Mouse (Mus musculus): ENCODE results near the gene Dcpp1. TPM values are rescaled to one million over a fixed set of nuclear protein-coding genes. Genes with fewer than 3 reads are reported as not detected.
"Not testable (repeated sequence)": the region's sequence is repeated elsewhere in the genome, so short reads cannot be mapped to it uniquely, and the experiment has no call there.

Dcpp1 gene
- polyA plus RNA-seq (2021), result not detected

DNA sequence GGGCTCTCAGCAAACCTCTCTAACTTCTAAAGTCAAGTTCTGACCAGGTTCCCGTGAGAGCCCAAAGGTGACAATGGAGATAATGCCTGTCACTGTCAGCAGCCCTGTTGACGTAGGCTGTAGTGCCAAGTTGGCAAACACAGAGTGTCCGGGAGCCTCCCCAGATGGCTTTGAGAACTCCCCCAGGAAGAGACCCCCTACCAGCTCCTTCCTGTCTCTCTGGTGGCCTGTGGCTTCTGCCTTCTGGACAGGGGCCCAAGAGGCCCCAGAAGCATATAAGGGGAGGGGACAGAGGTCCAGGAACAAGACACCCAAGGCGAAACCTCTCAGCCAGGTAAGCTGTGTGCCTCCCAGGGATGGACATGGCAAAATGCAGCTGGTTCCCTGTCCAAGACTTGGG is at the start of gene Dcpp1, which contains the start of gene Dcpp2:
Gene Dcpp1, plus strand, starts transcription at position 301 of the 400 bp plus-strand sequence.
Gene Dcpp2, plus strand, starts transcription at position 305 of the 400 bp plus-strand sequence.
- ATAC-seq, POLR2A ChIA-PET: not testable (repeated sequence)

DNA sequence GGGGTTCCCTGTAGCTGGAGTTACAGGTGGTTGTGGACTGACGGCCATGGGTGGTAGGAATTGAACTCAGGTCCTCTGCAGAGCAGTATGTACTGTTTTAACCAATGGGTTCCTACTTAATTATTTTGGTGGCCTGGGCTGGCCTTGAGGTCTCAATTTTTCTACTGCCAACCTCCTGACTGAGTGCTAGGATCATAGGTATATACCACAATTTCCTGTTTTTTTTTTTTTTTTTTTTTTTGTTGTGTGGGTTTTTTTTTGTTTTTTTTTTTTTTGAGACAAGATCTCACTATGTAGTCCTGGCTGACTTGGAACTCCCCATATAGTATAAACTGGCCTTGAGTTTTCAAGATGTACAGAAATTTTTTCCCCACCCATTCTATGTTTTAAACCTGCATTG is 49.5 kb upstream of the Dcpp1 start:
- no peaks in the 10 kb centered on the region for H3K27me3 ChIP-seq
- POLR2A ChIA-PET, result no interaction called here
- CTCF ChIA-PET, result interaction anchor here (0.9 to 2.7 kb wide), 3 partner anchors 12 to 137 kb away, joined by 3 to 23 read pairs (median 8); partner anchors contain the start of genes Prss32 and Prss41
- DNase-seq (ENCODE audit: low read depth, low spot score) (no peak), ATAC-seq (no peak)
- in situ Hi-C loops (cut with MboI; ENCODE audit: low pct_unique_long_range_greater_than_20kb), result no loop called here
- TF ChIP-seq CTCF (IDR thresholded peaks at IDR 0.05), result no peak

More for the DNA sequence above, at the start of gene Dcpp1, which contains the start of gene Dcpp2:
- H3K27me3 ChIP-seq; in situ Hi-C loops (cut with MboI; ENCODE audit: low pct_unique_long_range_greater_than_20kb); CTCF ChIA-PET; DNase-seq (ENCODE audit: low read depth, low spot score): not testable (repeated sequence)

DNA sequence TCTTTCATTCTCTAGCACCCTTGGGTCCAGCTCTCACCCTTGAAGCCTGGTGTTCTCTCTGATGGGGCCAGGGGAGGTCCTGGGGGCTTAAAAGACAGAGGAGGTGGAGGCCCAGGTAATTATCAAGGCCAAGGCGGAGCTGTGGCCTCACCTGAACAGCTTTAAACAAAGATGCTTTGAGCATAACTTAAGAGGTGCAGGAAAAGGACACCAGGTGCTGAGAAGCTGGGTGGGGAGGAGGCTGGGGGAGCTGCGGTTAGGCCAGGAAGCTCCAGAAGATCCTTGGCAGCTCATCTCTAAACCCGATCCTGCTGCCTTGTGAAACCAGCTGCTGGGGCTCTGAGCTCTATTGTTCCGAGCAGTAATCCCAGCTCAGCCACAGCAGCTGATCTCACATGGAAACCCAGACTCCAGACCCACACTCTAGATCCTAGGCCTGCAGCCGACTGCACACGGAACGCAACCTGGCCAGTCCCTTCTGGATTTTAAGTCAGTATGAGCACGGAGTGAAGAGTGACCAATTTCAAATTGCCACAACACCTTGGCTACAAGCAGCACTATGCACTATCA is 44.6 kb upstream of the Dcpp1 start, which contains the start of gene Prss33:
Gene Prss33, minus strand, starts transcription at position 51 of the 570 bp plus-strand sequence.
- DNase-seq (ENCODE audit: low read depth, low spot score) (no peak), ATAC-seq (no peak)
- in situ Hi-C loops (cut with MboI; ENCODE audit: low pct_unique_long_range_greater_than_20kb), result no loop called here
- ChIA-PET POLR2A (interaction anchor here (1.0 kb wide), 1 partner anchor 18 kb away, joined by 4 read pairs; no protein-coding TSS in a partner anchor), CTCF (interaction anchor here (0.8 to 1.3 kb wide), 2 partner anchors 17 to 35 kb away, joined by 3 read pairs; no protein-coding TSS in a partner anchor)
- no peaks in the 10 kb centered on the region for H3K27me3 ChIP-seq
- TF ChIP-seq CTCF (IDR thresholded peaks at IDR 0.05), result no peak

DNA sequence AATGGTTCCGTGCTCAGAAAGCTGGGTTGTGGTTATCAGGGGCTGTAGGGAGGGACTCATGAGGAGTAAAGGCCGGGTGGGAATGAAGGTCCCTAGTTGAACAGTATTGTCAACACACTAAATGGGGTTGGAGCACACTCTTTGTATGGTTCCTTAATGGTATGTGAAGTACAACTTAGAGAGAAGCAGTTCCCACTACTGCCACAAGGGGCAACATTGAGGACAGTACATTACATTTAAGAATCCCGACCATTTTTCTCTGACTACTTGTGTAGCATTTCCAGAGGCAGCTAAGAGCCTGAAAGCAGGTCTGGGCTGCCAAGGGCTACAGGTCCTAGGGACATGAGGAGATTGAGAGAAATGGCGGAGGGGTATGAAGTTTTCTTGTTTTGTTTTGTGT is 39.5 kb upstream of the Dcpp1 start:
- peak; percentile 14 for ATAC-seq
- CTCF ChIA-PET, result interaction anchor here (1.2 to 1.7 kb wide), 2 partner anchors 11 to 12 kb away, joined by 3 to 5 read pairs; no protein-coding TSS in a partner anchor

DNA sequence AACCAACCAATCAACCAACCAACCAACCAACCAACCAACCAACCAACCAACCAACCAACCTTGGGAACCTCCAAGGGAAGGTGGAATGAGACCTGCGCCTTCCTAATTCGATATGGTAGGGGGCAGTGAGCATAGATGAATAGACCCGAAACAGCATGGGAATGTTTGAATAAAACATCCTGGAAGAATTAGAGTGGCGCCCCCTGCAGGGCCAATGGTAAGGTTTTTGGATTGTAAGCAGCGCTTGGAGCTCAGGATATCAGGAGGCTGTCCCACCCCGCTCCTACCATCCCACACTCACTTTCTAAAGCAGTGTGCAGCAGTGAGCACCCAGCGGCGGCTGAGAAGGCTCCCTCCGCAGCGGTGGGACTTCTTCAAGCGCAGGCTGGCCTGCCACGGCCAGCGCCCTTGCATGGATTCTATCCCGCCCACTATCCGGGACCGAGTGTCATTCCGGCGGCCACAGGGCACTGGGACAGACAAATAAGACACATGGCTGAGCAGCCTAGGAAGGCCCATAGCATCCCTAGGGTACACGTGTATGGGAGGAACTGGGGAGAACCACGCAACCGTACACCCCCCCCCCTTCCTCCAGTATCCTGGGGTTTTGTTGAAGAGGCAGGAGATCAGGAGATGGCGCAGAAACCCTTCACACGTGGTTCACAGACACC is 37.4 kb upstream of the Dcpp1 start:
- H3K27me3 ChIP-seq, result no peaks in the 10 kb centered on the region
- ChIA-PET POLR2A (no interaction called here), CTCF (interaction anchor here (0.9 to 2.9 kb wide), 12 partner anchors 11 to 139 kb away, joined by 3 to 23 read pairs (median 5); partner anchors contain the start of gene Elob)
- in situ Hi-C loops (cut with MboI; ENCODE audit: low pct_unique_long_range_greater_than_20kb), result no loop called here
- DNase-seq (ENCODE audit: low read depth, low spot score) (no peak), ATAC-seq (no peak)
- peak; percentile 53 for TF ChIP-seq CTCF (IDR thresholded peaks at IDR 0.05)

More for the DNA sequence above, 39.5 kb upstream of the Dcpp1 start:
- no peaks in the 10 kb centered on the region for H3K27me3 ChIP-seq
- no peak for DNase-seq (ENCODE audit: low read depth, low spot score)
- POLR2A ChIA-PET, result no interaction called here
- no peak for TF ChIP-seq CTCF (IDR thresholded peaks at IDR 0.05)
- in situ Hi-C loops (cut with MboI; ENCODE audit: low pct_unique_long_range_greater_than_20kb), result no loop called here

DNA sequence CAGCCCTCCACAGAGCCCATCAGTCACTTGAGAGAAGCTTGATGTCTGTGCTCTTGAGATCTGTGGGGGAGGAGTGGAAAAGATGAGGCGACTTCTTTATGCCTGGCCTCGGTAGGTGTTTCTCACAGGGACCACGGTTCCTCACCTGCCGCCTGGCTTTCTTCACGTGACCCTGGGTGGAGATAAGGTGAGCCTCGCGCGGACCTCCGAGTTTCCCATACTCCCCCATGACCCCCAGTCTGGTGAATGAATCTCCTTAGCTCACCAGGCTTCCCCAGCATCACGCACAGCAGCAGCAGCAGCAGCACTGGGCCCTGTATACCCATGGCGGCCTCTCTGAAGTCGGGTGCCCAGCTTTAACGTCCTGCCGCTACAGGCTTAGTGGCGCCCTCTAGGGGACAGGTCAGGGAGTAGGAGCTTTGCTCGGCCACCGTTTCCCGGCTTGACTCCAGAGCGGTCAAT is 36.8 kb upstream of the Dcpp1 start, which contains the start of the genes Prss32 and Prss41:
Gene Prss32, plus strand, starts transcription at position 44 of the 462 bp plus-strand sequence.
Gene Prss41, minus strand, starts transcription at position 361 of the 462 bp plus-strand sequence.
- ChIA-PET POLR2A (no interaction called here), CTCF (interaction anchor here (0.9 to 2.9 kb wide), 13 partner anchors 10 to 138 kb away, joined by 3 to 23 read pairs (median 4); partner anchors contain the start of gene Elob)
- in situ Hi-C loops (cut with MboI; ENCODE audit: low pct_unique_long_range_greater_than_20kb), result no loop called here
- DNase-seq (ENCODE audit: low read depth, low spot score), result no peak
- ATAC-seq, result no peak
- H3K27me3 ChIP-seq, result no peaks in the 10 kb centered on the region
- TF ChIP-seq CTCF (IDR thresholded peaks at IDR 0.05), result peak; percentile 67

DNA sequence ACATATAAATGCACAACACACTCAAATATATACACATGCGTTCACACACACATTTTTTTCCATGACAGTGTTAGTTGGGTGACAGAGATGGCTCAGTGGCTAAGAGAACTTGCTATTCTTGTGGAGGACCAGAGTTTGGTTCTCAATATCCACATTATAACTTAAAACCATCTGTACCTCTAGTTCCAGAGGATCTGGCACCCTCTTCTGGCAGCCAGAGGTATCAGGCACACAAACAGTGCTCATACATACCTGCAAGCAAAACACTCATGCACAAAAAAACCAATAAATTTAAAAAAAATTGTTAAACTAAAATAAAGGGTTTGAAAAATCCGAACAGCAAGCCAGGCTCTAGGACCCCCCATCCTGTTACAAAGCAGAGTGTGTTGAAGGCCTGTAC is 30.6 kb upstream of the Dcpp1 start:
- ChIA-PET POLR2A (no interaction called here), CTCF (interaction anchor here (1.4 to 2.6 kb wide), 2 partner anchors 20 to 25 kb away, joined by 4 to 9 read pairs; partner anchors contain the start of gene Elob)
- H3K27me3 ChIP-seq, result no peaks in the 10 kb centered on the region
- in situ Hi-C loops (cut with MboI; ENCODE audit: low pct_unique_long_range_greater_than_20kb), result no loop called here
- peak; percentile 31 for TF ChIP-seq CTCF (IDR thresholded peaks at IDR 0.05)
- no peak for DNase-seq (ENCODE audit: low read depth, low spot score)
- ATAC-seq, result no peak

DNA sequence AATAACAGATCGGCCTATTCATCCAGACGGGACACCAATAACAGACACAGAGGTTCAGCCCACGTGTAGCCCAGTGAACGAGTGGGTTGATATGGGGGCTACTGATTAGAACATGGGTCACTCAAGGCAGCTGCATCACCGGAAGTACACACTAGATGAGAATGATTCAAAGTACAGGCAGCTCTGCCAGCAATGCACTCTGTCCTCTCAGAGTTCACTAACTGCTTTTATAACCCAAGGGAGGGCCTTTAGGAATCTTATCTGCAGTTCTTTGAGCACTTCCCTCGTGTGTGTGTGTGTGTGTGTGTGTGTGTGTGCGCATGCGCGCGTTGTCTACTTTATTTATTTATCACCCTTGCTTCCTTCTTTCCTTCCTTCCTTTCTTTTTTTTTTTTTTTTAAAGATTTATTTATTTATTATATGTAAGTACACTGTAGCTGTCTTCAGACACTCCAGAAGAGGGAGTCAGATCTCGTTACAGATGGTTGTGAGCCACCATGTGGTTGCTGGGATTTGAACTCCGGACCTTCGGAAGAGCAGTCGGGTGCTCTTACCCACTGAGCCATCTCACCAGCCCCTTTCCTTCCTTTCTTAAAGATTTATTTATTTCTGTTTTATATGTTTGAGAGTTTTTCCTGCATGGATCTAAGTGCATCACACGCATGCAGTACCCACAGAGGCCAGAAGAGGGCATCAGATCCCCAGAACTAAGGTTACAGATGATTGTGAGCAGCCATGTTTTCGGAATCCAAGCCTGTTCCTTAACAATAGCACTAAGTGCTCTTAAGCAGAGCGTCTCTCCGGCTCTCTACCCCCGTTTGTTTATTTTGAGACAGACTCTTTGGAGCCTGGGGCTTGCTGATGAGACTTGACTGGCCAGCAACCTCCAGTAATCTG is 29.6 kb upstream of the Dcpp1 start:
- no peaks in the 10 kb centered on the region for H3K27me3 ChIP-seq
- in situ Hi-C loops (cut with MboI; ENCODE audit: low pct_unique_long_range_greater_than_20kb), result no loop called here
- ATAC-seq (no peak), DNase-seq (ENCODE audit: low read depth, low spot score) (no peak)
- ChIA-PET POLR2A (no interaction called here), CTCF (interaction anchor here (0.6 to 2.6 kb wide), 5 partner anchors 22 to 125 kb away, joined by 3 to 9 read pairs (median 3); partner anchors contain the start of gene Elob)
- TF ChIP-seq CTCF (IDR thresholded peaks at IDR 0.05), result peak; percentile 93

DNA sequence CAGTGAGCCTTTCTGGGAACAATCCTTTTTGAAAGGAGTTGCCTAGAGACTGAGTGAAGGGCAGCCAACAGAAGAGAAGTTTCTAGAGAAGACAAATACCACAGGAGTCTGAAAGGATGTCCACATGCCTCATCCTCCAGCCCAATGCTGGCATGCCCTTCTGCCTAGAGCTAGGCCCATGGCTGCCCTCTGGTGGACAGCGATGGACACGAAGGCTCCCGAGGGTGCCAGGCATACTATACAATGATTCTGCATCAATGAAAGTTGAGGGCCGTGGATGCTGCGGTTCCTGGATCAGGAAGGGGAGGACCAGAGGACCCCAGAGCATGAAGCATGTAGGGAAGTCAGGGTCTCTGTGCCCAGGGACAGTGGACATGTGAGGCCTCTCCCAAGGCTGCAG is 27.4 kb upstream of the Dcpp1 start:
- in situ Hi-C loops (cut with MboI; ENCODE audit: low pct_unique_long_range_greater_than_20kb), result no loop called here
- CTCF ChIA-PET, result interaction anchor here (0.8 to 2.1 kb wide), 10 partner anchors 12 to 107 kb away, joined by 3 to 11 read pairs (median 5); partner anchors contain the start of genes Elob and Prss33
- peak; percentile 64 for TF ChIP-seq CTCF (IDR thresholded peaks at IDR 0.05)
- H3K27me3 ChIP-seq, result no peaks in the 10 kb centered on the region
- POLR2A ChIA-PET, result interaction anchor here (1.4 to 1.8 kb wide), 2 partner anchors 17 to 23 kb away, joined by 3 to 4 read pairs; partner anchors contain the start of gene Prss33
- no peak for ATAC-seq
- no peak for DNase-seq (ENCODE audit: low read depth, low spot score)
